Mouse (Mus musculus) thymus, adult 2 months (tissue): ENCODE results near the gene Gpr21. TPM values are rescaled to one million over a fixed set of nuclear protein-coding genes. Genes with fewer than 3 reads are reported as not detected.

Source experiments
- DNase-seq: peaks from one replicate; pipeline ENCODE4 v3.0.0; 2021
- H3K27ac ChIP-seq: fragments of 200-500 bp; 2 replicates; pipeline ENCODE4 v1.5.1; 2012; ENCODE audit warnings: low read length, control low read depth; ENCODE audit not compliant: control insufficient read depth, insufficient read depth
- H3K27me3 ChIP-seq: fragments of 200-500 bp; 2 replicates; pipeline ENCODE4 v1.6.1; 2012; ENCODE audit warnings: mild to moderate bottlenecking, low read length, moderate library complexity, mixed read lengths; ENCODE audit not compliant: control insufficient read depth, insufficient read depth
- H3K36me3 ChIP-seq: fragments of 200-500 bp; 2 replicates; pipeline ENCODE4 v1.6.1; 2012; ENCODE audit warnings: mild to moderate bottlenecking, low read length, moderate library complexity; ENCODE audit not compliant: control insufficient read depth, insufficient read depth
- H3K4me1 ChIP-seq: fragments of 200-500 bp; replicated peaks from 2 replicates; pipeline ENCODE4 v1.6.1; 2012; ENCODE audit warnings: low read length; ENCODE audit not compliant: control insufficient read depth, insufficient read depth
- H3K4me3 ChIP-seq: fragments of 200-500 bp; 2 replicates; pipeline ENCODE4 v1.5.1; 2012; ENCODE audit warnings: mild to moderate bottlenecking, low read length, control low read depth, moderate library complexity; ENCODE audit not compliant: control insufficient read depth, insufficient read depth
- CTCF ChIP-seq: fragments of 200-500 bp; IDR thresholded peaks from 2 replicates; pipeline ENCODE4 v1.5.1; 2012; ENCODE audit warnings: mild to moderate bottlenecking, control low read depth, low read length, moderate library complexity, borderline replicate concordance; ENCODE audit not compliant: control insufficient read depth, poor library complexity, insufficient read depth; ENCODE audit errors: extremely low read depth
- POLR2A ChIP-seq: fragments of 200-500 bp; IDR thresholded peaks from 2 replicates; pipeline ENCODE4 v1.6.1; 2012; ENCODE audit warnings: mild to moderate bottlenecking, low read length, control low read depth, moderate library complexity; ENCODE audit not compliant: control insufficient read depth, poor library complexity, insufficient read depth; ENCODE audit errors: extremely low read depth
- WGBS: fragments of 180-500 bp; shearing (Covaris S2); methylation state at CpG from one replicate; pipeline ENCODE4 v1.1.7; 2018; 5-methylcytosine and 5-hydroxymethylcytosine counted together
- polyA plus RNA-seq: library from polyadenylated mRNA; depleted of rRNA; stranded (reverse); fragments of >200 nt; gene quantifications from 2 replicates; pipeline ENCODE4 v1.2.3, GENCODE M21; 2012

The Gpr21 gene
- polyA plus RNA-seq, 1 experiment, result 0.47 TPM

DNA sequence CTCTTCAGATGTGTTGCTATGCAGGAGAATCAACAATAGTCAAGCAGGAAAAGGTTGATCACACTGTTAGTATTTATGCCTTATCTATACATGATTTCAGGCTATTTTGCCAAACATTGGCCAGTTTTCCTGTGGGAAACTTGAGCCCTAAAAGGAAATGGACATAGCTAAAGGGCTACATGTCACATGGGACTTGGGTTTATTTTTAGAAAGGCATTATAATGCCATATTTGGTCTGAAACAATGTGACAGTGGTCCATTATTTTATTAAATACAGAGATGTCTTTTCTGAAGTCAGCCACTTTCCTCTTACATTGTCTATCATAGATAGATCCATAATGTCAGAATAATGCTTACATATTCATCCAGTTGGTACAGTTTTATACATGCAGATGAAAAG is 11.5 kb downstream of the Gpr21 start:
- Histone ChIP-seq H3K36me3 (no peaks in the 10 kb centered on the region; the same call in 1 of the 2 replicates), H3K4me3 (no peak overlapping the region), H3K27ac (no peak overlapping the region), H3K4me1 (no peaks in the 10 kb centered on the region), H3K27me3 (no peaks in the 10 kb centered on the region)
- no peak for DNase-seq
- TF ChIP-seq POLR2A (no peak), CTCF (no peak)

GRCm38 (mm10) chr2:37529397-37529796 is 13.3 kb downstream of the Gpr21 start:
- Histone ChIP-seq H3K36me3 (peaks cover 9% of the 10 kb centered on the region), H3K4me1 (no peaks in the 10 kb centered on the region), H3K27ac (no peak overlapping the region), H3K27me3 (no peaks in the 10 kb centered on the region), H3K4me3 (no peak overlapping the region)
- no peak for DNase-seq
- 99% methylated on average over 2 of the region's 2 CpGs for WGBS
- TF ChIP-seq CTCF (no peak), POLR2A (no peak)

GRCm38 (mm10) chr2:37530766-37531165 is 14.6 kb downstream of the Gpr21 start:
- Histone ChIP-seq H3K36me3 (peaks cover 11% of the 10 kb centered on the region), H3K4me3 (no peak overlapping the region), H3K4me1 (no peaks in the 10 kb centered on the region), H3K27me3 (no peaks in the 10 kb centered on the region), H3K27ac (no peak overlapping the region)
- TF ChIP-seq CTCF (no peak), POLR2A (no peak)
- DNase-seq, result no peak
- WGBS, result 89% methylated on average over 1 of the region's 1 CpGs

- Histone ChIP-seq H3K36me3 (peaks cover 11% of the 10 kb centered on the region), H3K27ac (no peak overlapping the region), H3K4me1 (no peaks in the 10 kb centered on the region), H3K27me3 (no peaks in the 10 kb centered on the region), H3K4me3 (no peak overlapping the region)
- TF ChIP-seq CTCF, result no peak
- TF ChIP-seq POLR2A, result no peak
- WGBS, result 90% methylated on average over 3 of the region's 3 CpGs
- no peak for DNase-seq
These were observed 15.5 kb downstream of the Gpr21 start for GRCm38 (mm10) chr2:37531639-37532038.

DNA sequence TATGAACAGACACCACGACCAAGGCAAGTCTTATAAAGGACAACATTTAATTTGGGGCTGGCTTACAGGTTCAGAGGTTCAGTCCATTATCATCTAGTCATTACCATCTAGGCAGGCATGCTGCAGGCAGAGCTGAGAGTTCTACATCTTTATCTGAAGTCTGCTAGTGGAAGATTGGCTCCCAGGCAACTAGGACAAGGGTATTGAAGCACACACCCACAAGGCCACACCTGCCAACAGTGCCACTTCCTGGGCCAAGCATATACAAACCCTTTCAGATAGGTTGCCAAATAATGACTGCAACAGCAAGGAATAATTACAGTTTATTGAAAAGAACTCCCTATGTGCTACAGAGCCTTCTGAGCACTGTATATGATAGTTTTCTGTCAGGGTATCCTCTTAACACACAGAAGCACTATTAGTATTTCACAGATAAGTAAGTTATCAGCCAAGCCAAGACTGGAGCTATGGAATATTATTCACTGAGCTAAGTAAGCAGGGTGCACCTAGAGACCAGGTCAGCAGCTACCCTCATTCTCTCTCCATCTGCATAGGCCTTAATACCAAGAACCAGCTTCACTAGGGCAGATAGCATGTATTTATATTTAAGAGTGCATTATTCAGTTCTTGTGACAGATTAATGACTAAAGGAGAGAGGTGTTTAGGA is 33.3 kb downstream of the Gpr21 start:
- no peaks in the 10 kb centered on the region for H3K27me3 ChIP-seq
- H3K27ac ChIP-seq, result no peak overlapping the region
- H3K4me3 ChIP-seq, result no peak overlapping the region
- H3K36me3 ChIP-seq, result peaks cover 8% of the 10 kb centered on the region
- 95% methylated on average over 1 of the region's 1 CpGs for WGBS
- no peak for TF ChIP-seq CTCF
- no peak for TF ChIP-seq POLR2A
- H3K4me1 ChIP-seq, result no peaks in the 10 kb centered on the region
- DNase-seq, result no peak

- no peak for DNase-seq
- no peak overlapping the region for H3K27ac ChIP-seq
- no peak for TF ChIP-seq POLR2A
- TF ChIP-seq CTCF, result no peak
- H3K27me3 ChIP-seq, result no peaks in the 10 kb centered on the region
- 93% methylated on average over 2 of the region's 2 CpGs for WGBS
- peaks cover 37% of the 10 kb centered on the region for H3K36me3 ChIP-seq
- no peak overlapping the region for H3K4me3 ChIP-seq
- no peaks in the 10 kb centered on the region for H3K4me1 ChIP-seq
These were observed 40.2 kb downstream of the Gpr21 start for GRCm38 (mm10) chr2:37556366-37556765.

DNA sequence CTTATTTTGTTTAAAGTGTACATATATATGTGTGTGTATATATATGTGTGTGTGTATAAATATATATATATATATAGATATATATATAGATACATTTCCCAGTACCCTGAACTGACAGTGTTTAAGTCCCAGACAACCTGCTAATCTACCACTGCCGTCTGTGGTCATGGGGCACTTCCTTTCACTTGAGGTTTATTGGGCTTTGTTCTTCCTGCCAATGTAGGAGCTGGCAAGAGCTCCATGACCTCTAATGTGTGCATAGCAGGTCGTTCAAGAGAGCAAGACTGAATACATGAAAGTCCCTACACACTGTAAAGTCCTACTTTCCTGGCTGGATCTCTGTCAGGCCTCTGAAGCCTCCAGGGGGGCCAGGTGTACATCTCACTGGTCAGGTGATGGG is 49.4 kb downstream of the Gpr21 start:
- peak; percentile 8 for DNase-seq
- H3K4me1 ChIP-seq, result 0 out of 2 replicates have a peak, but pooled peaks cover 2% of the 10 kb centered on the region
- WGBS, result 3% methylated on average over 2 of the region's 2 CpGs

More for the DNA sequence above, 49.4 kb downstream of the Gpr21 start:
- H3K36me3 ChIP-seq, result peaks cover 39% of the 10 kb centered on the region
- no peak overlapping the region for H3K4me3 ChIP-seq
- no peaks in the 10 kb centered on the region for H3K27me3 ChIP-seq
- TF ChIP-seq CTCF, result no peak
- no peak for TF ChIP-seq POLR2A
- H3K27ac ChIP-seq, result no peak overlapping the region
